Mouse (Mus musculus): ENCODE results near the gene Ccdc60. TPM values are rescaled to one million over a fixed set of nuclear protein-coding genes. Genes with fewer than 3 reads are reported as not detected.

The Ccdc60 gene
- polyA plus RNA-seq, 1 experiment from 2014 or later: 2.2 TPM

DNA sequence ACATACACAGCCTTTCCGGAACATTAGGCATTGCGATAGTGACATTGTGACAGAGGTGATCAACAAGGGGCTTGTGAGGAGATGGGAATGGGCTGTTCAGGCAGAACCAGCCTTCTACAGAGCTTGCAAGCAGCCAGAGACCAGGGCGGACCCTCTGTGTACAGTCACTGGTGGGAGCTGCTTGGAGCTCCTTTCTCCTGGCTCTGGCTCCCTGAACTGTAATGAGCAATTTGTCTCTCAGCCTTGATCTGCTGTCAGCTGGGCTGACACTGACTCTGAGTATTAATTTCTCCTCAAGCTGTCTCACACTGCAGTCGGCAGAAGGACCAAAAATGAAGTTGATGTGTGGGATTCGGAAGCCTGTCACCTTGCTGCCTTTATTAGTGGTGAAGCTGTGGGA is 28.4 kb downstream of the Ccdc60 start:
- 0 out of 2 replicates have a peak overlapping the region, but pooled peaks have one; percentile 12 for H3K27ac ChIP-seq (ENCODE audit: low read depth, low read length)
- H3K4me1 ChIP-seq (ENCODE audit: control insufficient read depth, insufficient read depth, low read depth, low read length): no peaks in the 10 kb centered on the region; the same call in none of the 2 replicates
- no peak for ATAC-seq
- H3K4me2 ChIP-seq (ENCODE audit: low read length): no peak overlapping the region
- no peaks in the 10 kb centered on the region for H3K9me3 ChIP-seq (ENCODE audit: control insufficient read depth, low read length)
- H3K4me3 ChIP-seq (ENCODE audit: low read length): no peak overlapping the region
- H3K9ac ChIP-seq (ENCODE audit: low read depth, low read length): no peak overlapping the region
- no peaks in the 10 kb centered on the region for H3K36me3 ChIP-seq (ENCODE audit: control insufficient read depth, insufficient read depth, low read length)
- no peaks in the 10 kb centered on the region for H3K27me3 ChIP-seq (replicated peaks; ENCODE audit: control insufficient read depth, insufficient read depth, low read length)
- 59% methylated on average over 5 of the region's 5 CpGs for WGBS

DNA sequence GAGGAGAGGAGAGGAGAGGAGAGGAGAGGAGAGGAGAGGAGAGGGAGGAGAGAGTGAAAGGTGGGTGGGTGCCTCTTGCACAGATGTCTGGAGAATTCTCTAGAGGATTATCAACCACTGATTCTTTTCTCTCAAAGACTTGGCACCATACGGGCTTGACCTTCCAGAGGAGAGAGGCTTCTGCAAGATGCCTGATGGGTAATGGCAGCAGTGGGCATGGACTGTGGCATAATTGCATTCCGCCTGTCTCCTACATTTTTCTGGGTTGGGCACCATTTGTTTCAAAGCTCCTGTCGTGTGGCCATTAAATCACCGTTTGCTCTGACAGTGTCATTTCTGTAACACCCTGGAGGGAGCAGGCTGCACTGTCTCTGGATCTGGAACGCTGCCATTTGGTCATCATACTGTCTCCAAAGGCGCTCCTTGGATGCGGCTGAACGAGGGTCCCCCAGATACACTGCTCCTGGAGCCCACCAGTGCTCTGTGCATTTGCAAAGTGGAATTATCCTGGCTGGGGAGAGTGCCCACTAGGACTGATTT is 30.4 kb downstream of the Ccdc60 start:
- WGBS: 39% methylated on average over 8 of the region's 8 CpGs
- Histone ChIP-seq H3K9ac (ENCODE audit: low read depth, low read length) (no peak overlapping the region), H3K4me1 (ENCODE audit: control insufficient read depth, insufficient read depth, low read depth, low read length) (no peaks in the 10 kb centered on the region; the same call in none of the 2 replicates), H3K4me2 (ENCODE audit: low read length) (no peak overlapping the region), H3K27me3 (replicated peaks; ENCODE audit: control insufficient read depth, insufficient read depth, low read length) (no peaks in the 10 kb centered on the region), H3K36me3 (ENCODE audit: control insufficient read depth, insufficient read depth, low read length) (no peaks in the 10 kb centered on the region), H3K4me3 (ENCODE audit: low read length) (no peak overlapping the region), H3K9me3 (ENCODE audit: control insufficient read depth, low read length) (no peaks in the 10 kb centered on the region), H3K27ac (ENCODE audit: low read depth, low read length) (no peak overlapping the region)
- ATAC-seq: no peak

DNA sequence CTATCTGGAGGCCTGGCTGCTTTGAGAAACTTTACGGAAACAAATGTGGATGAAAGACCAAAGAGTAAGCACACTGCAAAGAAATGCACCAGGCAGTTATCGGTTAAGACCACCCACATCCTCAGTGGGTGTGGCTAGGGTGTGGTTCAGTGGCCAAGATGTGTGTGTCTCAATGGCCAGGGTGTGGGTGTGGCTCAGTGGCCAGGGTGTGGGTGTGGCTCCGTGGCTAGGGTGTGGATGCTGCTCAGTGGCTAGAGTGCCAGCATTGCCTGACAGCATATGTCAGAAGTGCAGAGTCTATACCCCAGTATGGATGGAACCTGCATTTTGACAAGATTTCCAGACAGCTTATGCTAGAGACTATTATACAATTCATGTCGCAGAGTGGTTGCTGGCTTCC is 34.9 kb downstream of the Ccdc60 start:
- Histone ChIP-seq H3K27me3 (replicated peaks; ENCODE audit: control insufficient read depth, insufficient read depth, low read length) (no peaks in the 10 kb centered on the region), H3K9ac (ENCODE audit: low read depth, low read length) (no peak overlapping the region), H3K4me2 (ENCODE audit: low read length) (no peak overlapping the region), H3K9me3 (ENCODE audit: control insufficient read depth, low read length) (no peaks in the 10 kb centered on the region), H3K4me1 (ENCODE audit: control insufficient read depth, insufficient read depth, low read depth, low read length) (no peaks in the 10 kb centered on the region; the same call in none of the 2 replicates), H3K36me3 (ENCODE audit: control insufficient read depth, insufficient read depth, low read length) (no peaks in the 10 kb centered on the region), H3K4me3 (ENCODE audit: low read length) (no peak overlapping the region), H3K27ac (ENCODE audit: low read depth, low read length) (no peak overlapping the region)
- ATAC-seq: no peak
- 86% methylated on average over 4 of the region's 4 CpGs for WGBS

DNA sequence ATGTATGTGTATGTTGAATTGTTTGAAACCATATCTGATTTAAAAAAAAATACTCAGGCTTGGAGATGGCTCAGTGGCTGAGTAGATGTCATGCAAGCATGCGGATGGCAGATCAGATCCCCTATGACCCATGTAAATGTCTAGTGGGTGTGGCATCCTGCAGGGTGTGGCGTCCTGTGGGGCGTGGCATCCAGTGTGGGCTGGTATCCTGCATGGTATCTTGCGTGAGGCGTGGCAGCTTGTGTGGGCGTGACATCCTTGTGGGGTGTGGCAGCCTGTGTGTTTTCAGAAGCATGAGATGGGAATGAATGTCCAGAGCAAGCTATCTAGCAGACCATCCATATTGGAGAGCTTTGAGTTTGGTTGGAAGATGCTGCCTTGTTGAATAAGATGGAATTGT is 36.6 kb downstream of the Ccdc60 start:
- Histone ChIP-seq H3K27ac (ENCODE audit: low read depth, low read length) (no peak overlapping the region), H3K9me3 (ENCODE audit: control insufficient read depth, low read length) (no peaks in the 10 kb centered on the region), H3K4me1 (ENCODE audit: control insufficient read depth, insufficient read depth, low read depth, low read length) (no peaks in the 10 kb centered on the region), H3K36me3 (ENCODE audit: control insufficient read depth, insufficient read depth, low read length) (no peaks in the 10 kb centered on the region), H3K4me3 (ENCODE audit: low read length) (no peak overlapping the region), H3K9ac (ENCODE audit: low read depth, low read length) (no peak overlapping the region), H3K4me2 (ENCODE audit: low read length) (no peak overlapping the region), H3K27me3 (replicated peaks; ENCODE audit: control insufficient read depth, insufficient read depth, low read length) (no peaks in the 10 kb centered on the region)
- 86% methylated on average over 6 of the region's 6 CpGs for WGBS
- ATAC-seq: no peak

DNA sequence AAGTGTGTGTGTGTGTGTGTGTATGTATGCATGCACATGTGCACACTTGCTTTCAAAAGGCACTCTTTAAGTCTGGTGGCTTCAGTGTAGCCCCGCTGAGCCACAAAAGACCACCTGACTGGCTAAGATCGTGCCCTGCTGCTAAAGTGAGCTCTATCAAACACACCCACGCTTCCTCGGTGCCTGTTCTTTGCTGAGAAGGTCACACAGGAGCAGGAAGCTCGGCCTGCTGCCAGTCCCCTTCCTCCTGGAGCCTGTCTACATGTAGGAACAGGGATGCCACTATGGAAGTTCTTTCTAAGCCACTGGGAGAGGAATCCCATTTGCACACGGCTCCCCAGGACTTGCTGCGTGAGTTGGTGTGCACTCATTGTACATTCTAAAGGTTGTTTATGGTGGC is 42.1 kb downstream of the Ccdc60 start:
- Histone ChIP-seq H3K9ac (ENCODE audit: low read depth, low read length) (no peak overlapping the region), H3K4me1 (ENCODE audit: control insufficient read depth, insufficient read depth, low read depth, low read length) (no peaks in the 10 kb centered on the region), H3K36me3 (ENCODE audit: control insufficient read depth, insufficient read depth, low read length) (no peaks in the 10 kb centered on the region), H3K4me3 (ENCODE audit: low read length) (no peak overlapping the region), H3K27ac (ENCODE audit: low read depth, low read length) (no peak overlapping the region), H3K4me2 (ENCODE audit: low read length) (no peak overlapping the region), H3K9me3 (ENCODE audit: control insufficient read depth, low read length) (0 out of 2 replicates have a peak, but pooled peaks cover 3% of the 10 kb centered on the region), H3K27me3 (replicated peaks; ENCODE audit: control insufficient read depth, insufficient read depth, low read length) (no peaks in the 10 kb centered on the region)
- 83% methylated on average over 7 of the region's 7 CpGs for WGBS
- ATAC-seq: no peak

DNA sequence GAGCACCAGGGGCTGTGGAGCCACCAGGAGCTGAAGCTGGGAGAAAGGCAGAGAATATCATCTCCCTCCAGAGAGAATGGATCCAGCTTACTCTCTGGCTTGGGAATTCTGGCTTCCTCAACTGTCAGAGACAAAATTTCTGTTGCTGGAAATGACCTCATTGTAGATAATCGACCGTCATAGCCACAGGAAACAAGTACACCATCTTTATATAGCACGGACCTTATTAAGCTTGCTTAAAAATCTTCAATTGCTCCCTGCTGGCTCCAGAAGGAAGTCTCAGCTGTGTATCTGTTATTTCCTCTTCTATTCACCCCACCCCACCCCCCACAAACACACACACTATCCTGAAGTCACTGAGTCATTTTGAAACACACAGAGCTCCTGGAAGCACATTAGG is 44.3 kb downstream of the Ccdc60 start:
- WGBS: 59% methylated on average over 3 of the region's 3 CpGs
- H3K27ac ChIP-seq (ENCODE audit: low read depth, low read length): no peak overlapping the region
- ATAC-seq: no peak

DNA sequence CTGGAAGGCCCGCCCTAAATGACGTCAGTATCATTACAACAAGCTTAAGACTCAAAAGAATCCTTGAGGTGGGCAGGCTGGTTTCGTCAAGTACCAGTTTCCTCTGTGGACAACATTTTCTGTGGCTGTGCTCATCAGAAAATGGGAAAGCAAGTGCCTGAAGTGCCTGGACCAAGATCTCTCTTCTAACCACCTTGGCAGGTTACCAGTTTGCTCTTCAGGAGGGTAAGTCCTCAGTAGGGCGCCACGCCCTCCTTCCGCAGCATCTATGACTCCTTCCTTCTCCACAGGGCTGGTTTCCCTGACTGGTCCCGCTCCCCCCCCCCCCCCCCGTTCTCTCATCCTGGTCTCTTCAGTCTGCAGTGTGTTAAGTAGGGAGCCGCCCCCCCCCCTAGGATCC is 45.2 kb downstream of the Ccdc60 start:
- Histone ChIP-seq H3K9me3 (ENCODE audit: control insufficient read depth, low read length) (0 out of 2 replicates have a peak, but pooled peaks cover 3% of the 10 kb centered on the region), H3K4me3 (ENCODE audit: low read length) (no peak overlapping the region), H3K4me1 (ENCODE audit: control insufficient read depth, insufficient read depth, low read depth, low read length) (no peaks in the 10 kb centered on the region), H3K27me3 (replicated peaks; ENCODE audit: control insufficient read depth, insufficient read depth, low read length) (no peaks in the 10 kb centered on the region), H3K9ac (ENCODE audit: low read depth, low read length) (no peak overlapping the region), H3K36me3 (ENCODE audit: control insufficient read depth, insufficient read depth, low read length) (no peaks in the 10 kb centered on the region), H3K27ac (ENCODE audit: low read depth, low read length) (no peak overlapping the region), H3K4me2 (ENCODE audit: low read length) (no peak overlapping the region)
- WGBS: 86% methylated on average over 8 of the region's 9 CpGs
- ATAC-seq: no peak

More for the DNA sequence above, 44.3 kb downstream of the Ccdc60 start:
- no peaks in the 10 kb centered on the region for H3K4me1 ChIP-seq (ENCODE audit: control insufficient read depth, insufficient read depth, low read depth, low read length)
- no peak overlapping the region for H3K4me3 ChIP-seq (ENCODE audit: low read length)
- H3K9ac ChIP-seq (ENCODE audit: low read depth, low read length): no peak overlapping the region
- H3K36me3 ChIP-seq (ENCODE audit: control insufficient read depth, insufficient read depth, low read length): no peaks in the 10 kb centered on the region
- 0 out of 2 replicates have a peak, but pooled peaks cover 3% of the 10 kb centered on the region for H3K9me3 ChIP-seq (ENCODE audit: control insufficient read depth, low read length)
- H3K27me3 ChIP-seq (replicated peaks; ENCODE audit: control insufficient read depth, insufficient read depth, low read length): no peaks in the 10 kb centered on the region
- no peak overlapping the region for H3K4me2 ChIP-seq (ENCODE audit: low read length)

DNA sequence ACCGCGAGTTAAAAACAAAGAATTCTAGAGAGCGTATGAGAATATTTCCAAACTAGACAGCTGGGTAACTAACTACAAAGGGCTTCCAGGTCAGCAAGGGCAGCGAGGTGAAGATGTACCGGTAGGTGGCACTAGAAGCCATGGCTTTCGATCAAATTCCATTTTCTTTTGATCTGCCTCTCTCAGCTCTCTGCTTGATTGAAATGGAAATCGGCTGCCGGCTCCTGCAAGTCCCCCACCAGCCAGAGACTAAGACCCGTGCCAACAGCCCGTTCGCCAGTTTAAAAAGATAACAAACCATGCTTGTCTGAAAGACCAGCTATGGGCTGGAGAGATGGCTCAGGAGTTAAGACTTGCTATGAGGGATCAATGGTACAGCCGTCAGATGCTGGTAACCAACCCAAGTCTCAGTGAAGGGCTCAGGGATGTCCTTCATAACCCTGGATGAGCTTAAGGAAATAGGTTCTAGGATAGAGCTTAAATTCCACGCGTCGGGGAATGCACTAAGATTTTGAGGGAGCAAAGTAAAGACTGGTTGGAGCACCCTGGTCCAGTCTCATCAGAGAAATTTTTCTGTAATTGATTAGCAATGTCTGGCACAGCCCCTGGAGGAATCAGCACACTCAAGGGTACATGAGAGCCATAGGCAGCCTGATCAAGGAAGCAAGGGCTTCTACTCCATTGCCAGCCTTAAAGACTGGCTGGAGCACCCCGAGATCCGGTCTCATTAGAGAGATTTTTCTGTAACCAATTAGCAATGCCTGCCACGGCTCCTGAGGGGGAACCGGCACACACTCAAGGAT is 56.7 kb downstream of the Ccdc60 start:
- H3K4me1 ChIP-seq (ENCODE audit: control insufficient read depth, insufficient read depth, low read depth, low read length): peaks cover 6% of the 10 kb centered on the region
- peak overlapping the region; percentile 48 for H3K4me2 ChIP-seq (ENCODE audit: low read length)
- no peaks in the 10 kb centered on the region for H3K27me3 ChIP-seq (replicated peaks; ENCODE audit: control insufficient read depth, insufficient read depth, low read length)
- peak; percentile 74 for ATAC-seq
- peak overlapping the region; percentile 21; the same call in 1 of the 2 replicates for H3K9ac ChIP-seq (ENCODE audit: low read depth, low read length)
- H3K27ac ChIP-seq (ENCODE audit: low read depth, low read length): no peak overlapping the region
- H3K4me3 ChIP-seq (ENCODE audit: low read length): 0 out of 2 replicates have a peak overlapping the region, but pooled peaks have one; percentile 5
- no peaks in the 10 kb centered on the region for H3K36me3 ChIP-seq (ENCODE audit: control insufficient read depth, insufficient read depth, low read length)
- WGBS: 18% methylated on average over 19 of the region's 19 CpGs
- H3K9me3 ChIP-seq (ENCODE audit: control insufficient read depth, low read length): no peaks in the 10 kb centered on the region

DNA sequence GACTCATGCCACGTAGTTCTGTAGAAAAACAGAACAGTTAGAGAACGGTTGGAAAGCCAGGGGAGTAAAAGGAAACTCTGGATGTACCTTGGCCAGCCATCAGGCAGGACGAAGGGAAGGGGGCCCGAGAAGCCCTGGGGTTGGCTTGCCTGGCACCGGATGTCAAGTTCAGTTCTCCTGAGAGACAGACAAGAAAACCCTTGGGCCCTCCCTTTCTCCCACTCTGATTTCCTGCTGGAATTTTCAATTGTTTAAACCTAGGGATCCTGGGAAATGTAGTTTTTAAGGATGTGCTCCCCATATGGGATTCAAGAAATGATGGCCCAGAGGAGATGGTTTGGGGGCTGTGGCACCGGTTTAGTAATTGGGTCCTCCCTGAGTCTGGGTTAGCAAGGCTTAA is 60.4 kb downstream of the Ccdc60 start:
- Histone ChIP-seq H3K4me1 (ENCODE audit: control insufficient read depth, insufficient read depth, low read depth, low read length) (peaks cover 6% of the 10 kb centered on the region), H3K36me3 (ENCODE audit: control insufficient read depth, insufficient read depth, low read length) (no peaks in the 10 kb centered on the region), H3K4me2 (ENCODE audit: low read length) (no peak overlapping the region), H3K9ac (ENCODE audit: low read depth, low read length) (no peak overlapping the region), H3K9me3 (ENCODE audit: control insufficient read depth, low read length) (no peaks in the 10 kb centered on the region), H3K27ac (ENCODE audit: low read depth, low read length) (no peak overlapping the region), H3K4me3 (ENCODE audit: low read length) (no peak overlapping the region), H3K27me3 (replicated peaks; ENCODE audit: control insufficient read depth, insufficient read depth, low read length) (no peaks in the 10 kb centered on the region)
- ATAC-seq: no peak
- WGBS: 72% methylated on average over 6 of the region's 6 CpGs

Data from hindbrain, embryonic 16.5 days (tissue).